Mouse (Mus musculus) lung, postnatal 25 days (tissue): ENCODE data around the gene Hba-x.

Source experiments
- DNase-seq: peaks from one replicate; pipeline ENCODE4 v3.0.0; 2022; ENCODE audit warnings: low spot score

Gene Hba-x

DNA sequence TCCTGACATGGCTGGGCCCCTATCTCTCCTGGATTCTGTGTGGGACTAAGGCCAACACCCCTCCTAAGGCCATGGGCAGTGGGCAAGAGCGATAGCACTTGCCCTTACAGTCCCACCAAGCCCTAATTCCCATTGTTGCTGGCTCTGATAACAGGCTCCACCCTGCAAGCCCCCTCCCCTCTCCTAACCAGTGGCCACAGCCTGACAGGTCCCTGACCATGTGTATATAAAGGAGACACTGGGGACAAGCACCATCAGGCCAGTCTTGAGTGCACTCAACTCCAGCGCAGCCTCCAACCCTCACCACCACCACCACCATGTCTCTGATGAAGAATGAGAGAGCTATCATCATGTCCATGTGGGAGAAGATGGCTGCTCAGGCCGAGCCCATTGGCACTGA, at the start of gene Hba-x:
Gene Hba-x (plus strand): TSS at position 54 of the 400 bp plus-strand sequence.
- no peak for DNase-seq

GRCm38 (mm10) chr11:32227041-32227440, 49.2 kb upstream of the Hba-x start:
- DNase-seq = no peak

GRCm38 (mm10) chr11:32227555-32227954, 48.6 kb upstream of the Hba-x start:
- DNase-seq = no peak

DNA sequence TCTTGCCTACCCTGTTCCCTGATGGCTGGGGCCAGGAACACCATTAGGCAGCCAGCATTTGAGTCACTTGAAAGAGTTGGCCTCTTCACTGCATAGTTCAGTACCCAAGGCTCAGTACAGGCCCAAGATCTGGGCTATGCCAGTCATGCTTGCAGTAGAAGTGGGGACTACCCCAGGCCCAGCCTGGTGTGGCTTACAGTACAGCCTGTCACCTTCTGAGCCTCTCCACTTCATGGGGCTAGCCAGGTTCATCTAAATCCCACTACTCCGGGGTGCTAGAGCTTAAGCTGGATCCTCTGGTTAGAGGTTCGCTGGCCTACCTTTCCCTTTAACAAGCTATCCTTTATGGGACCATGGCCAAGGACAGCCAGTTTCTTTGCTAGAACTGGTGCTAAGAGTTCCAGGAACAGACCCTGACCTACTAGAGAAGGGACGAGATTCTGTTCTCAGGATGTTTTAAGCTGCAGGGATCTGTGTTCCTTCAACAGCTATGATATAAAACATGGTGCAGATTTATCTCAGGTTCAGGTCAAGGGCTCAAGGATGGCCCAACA, 47.8 kb upstream of the Hba-x start:
- no peak for DNase-seq

GRCm38 (mm10) chr11:32230220-32230619, 46.0 kb upstream of the Hba-x start:
- DNase-seq = no peak

DNA sequence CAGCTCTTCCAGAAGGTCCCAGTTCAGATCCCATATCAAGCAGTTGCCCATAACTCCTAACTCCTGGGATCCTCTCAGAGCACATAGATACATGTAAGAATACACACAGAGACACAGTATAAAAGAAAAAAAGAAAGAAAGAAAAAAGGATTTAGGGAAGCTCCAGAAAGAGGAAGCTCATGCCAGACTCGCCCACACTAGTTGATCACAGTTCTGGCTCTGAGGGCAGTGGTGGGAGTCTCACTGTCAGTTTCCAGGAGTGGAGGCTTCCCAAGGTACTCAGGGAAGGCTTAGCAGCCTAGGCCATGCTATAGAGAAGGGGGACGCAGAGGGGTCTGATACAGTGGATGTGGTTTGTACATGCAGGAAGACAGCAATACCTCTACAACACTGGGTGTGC, 45.1 kb upstream of the Hba-x start:
- no peak for DNase-seq

DNA sequence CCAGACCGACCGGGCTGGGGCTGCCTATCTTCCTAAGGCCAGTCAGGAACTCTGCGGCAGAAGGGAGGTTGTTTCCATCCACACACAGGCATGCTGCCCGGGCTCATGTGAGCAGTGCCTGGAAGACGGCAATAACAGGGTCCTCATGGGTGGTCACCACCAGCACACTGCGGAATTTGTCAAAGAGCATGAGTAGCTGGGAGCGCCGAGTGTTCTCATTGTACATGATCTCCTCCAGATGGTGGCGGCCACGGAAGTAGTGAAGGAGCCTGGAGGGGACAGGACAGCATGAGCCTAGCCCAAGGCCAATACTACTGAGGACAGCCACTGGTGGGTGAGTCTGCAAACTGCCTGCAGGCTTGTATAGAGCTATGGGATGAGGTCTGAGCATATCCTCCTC, 43.4 kb upstream of the Hba-x start:
- no peak for DNase-seq

- DNase-seq = no peak
These were observed 42.3 kb upstream of the Hba-x start for GRCm38 (mm10) chr11:32233895-32234294.

GRCm38 (mm10) chr11:32234816-32235485, 41.2 kb upstream of the Hba-x start:
- no peak for DNase-seq

DNA sequence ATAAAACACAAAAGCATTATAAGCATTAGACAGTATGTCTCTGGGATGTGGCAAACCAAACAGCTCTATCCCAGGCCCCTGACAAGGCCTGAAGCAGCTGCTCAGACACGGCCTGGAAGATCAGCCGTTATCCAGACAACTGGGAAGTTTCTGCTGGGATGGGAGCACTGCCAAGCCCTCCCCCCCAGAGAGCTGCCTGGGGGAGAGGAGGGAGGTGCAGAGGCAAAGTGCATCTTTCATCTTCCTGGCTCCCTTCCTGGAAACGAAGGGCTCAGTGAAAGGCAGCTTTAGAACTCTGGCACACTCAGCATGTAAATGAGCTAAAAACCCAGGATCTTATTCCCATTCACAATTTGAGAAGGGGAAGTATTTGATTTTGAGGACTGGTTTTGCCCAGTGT, 40.6 kb upstream of the Hba-x start:
- peak; percentile 46 for DNase-seq

DNA sequence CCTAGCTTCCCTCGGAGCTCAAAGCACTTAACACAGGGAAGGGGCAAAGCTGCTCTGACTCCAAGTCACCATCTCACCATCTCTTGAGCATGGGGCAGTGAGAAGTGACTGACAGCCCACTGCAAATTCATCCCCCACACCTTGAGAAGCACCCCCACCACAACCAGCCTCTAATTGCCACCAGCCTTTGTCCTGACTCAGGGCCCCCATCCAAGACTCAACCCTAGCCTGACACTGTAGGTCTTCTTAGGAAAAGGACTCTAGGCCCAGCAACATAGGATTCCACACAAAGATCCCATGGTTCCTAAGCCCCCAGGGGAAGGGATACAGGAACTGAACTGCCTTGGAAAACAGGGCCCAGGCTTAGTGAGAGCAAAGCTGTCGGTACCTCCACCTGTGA, 40.1 kb upstream of the Hba-x start:
- DNase-seq = no peak

GRCm38 (mm10) chr11:32236712-32237410, 39.3 kb upstream of the Hba-x start:
- DNase-seq = peak; percentile 37

GRCm38 (mm10) chr11:32237411-32237795, 38.8 kb upstream of the Hba-x start:
- DNase-seq = no peak

- peak; percentile 71 for DNase-seq
These were observed 37.9 kb upstream of the Hba-x start for GRCm38 (mm10) chr11:32238093-32238860.

- no peak for DNase-seq
These were observed 34.8 kb upstream of the Hba-x start for GRCm38 (mm10) chr11:32241391-32241790.

DNA sequence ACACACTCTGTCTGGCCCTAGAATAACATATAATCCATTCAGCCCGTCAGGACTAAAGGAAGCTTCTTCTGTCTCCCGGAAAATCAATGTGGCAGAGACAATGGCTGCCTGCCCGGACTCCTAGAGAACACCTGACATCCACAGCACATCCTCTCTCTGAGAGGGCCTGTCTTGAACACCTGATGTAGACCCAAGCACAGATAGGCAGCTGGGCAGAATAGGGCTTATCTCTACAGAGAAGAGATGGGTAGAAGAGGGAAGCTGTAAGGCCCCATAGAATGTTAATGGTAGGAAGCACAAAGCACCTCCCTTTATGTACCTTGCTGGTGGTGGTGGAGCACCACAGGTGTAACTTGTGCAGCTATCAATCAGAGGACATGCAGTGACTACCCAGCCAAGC, 34.0 kb upstream of the Hba-x start:
- no peak for DNase-seq

DNA sequence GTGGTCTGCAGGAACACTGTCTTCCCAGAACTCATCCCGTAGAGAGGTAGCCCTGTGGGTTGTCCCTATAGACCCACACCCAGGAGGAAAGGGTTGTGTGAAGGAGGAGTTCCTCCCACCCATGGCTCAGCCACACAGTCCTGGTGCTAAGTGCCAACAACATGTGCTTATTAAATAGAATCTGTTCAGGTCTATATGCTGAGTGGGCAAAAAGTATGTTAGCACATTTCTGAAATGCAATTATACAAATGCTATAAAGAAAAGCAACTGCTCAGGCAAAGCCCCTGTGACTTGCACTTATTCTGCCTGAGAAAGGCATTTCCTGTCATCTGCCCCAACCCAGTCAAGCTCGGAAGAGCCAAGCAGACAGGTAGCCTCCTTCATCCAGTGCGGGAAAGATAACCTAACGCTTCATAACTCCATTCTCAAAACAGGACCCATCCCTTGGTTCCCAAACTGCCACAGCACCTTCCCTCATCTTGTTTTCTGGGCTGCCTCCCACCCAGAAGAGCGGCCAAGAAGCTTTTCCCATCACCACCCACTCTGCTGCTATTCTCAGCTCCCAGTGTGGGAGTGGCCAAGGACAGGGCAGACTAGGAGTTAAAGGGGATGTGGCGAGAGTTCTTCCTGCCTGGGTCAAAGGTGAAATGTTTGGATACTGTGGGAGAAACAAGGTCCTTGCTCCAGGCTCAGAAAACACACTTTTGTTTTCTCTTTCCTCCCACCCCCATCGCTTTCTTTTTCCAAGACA, 32.8 kb upstream of the Hba-x start:
- no peak for DNase-seq

GRCm38 (mm10) chr11:32244064-32244463, 32.1 kb upstream of the Hba-x start:
- DNase-seq = no peak

- no peak for DNase-seq
These were observed 31.6 kb upstream of the Hba-x start for GRCm38 (mm10) chr11:32244617-32245016.

GRCm38 (mm10) chr11:32245614-32246013, 30.6 kb upstream of the Hba-x start:
- no peak for DNase-seq

DNA sequence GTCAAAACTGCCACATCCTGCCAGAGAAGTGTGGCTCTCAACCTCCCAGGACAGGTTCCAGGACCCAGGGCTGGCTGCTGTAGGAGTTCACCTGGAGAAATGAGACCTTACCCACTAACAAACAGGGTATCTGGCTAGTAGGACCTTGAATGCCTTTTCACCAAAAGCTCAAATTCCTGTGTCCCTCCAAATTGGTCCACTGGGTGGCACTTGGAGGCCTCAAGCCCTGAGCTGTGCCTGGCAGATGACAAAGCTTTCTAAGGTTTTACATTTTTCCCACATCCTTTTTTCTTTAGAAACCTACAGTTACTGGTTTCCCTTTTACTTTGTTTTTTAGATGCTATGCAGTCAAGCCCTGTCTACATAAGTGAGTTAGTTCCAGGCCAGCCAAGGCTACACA, 29.1 kb upstream of the Hba-x start:
- DNase-seq = no peak

DNA sequence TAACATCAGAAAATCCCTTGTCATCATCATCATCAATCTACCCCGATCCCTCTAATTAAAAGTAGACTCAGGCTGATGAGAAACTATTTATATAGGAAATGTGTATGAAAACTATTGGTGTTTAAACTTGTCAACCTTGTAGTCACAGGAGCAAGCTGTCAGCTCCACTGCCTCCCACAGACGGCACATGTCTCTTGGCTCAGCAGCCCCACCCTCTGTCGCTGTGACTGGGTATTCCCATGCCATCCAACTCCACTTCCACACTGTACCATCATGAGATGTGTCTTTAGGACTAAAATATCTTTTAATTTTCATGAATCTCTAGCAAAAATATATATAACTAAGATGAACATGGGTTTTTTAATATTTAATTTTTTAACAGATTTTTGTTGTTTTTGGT, 27.9 kb upstream of the Hba-x start:
- DNase-seq = no peak
